Comparison of ENCODE assay signal across 28 mouse cellular contexts in genomic region chr14:99632444-99632843, GRCm38 (mm10).
DNase-seq lines count a peak whose midpoint lies in the region; ATAC-seq and TF ChIP-seq lines count a peak whose summit lies in the region.
"Had no signal": no experiment of that assay in that cellular context is flagged by ENCODE, and none has a peak within 500 bp of the region (broad histone marks: within the 10 kb centered on the region; RNA-seq: fewer than 3 reads in every experiment).

No protein-coding gene starts in this region.

- DNase-seq in ES-CJ7 (ENCODE audit: low read depth, low spot score), result peak; percentile 7
- DNase-seq in ZHBTc4 (ENCODE audit: low read depth, low spot score), result peak; percentile 11
- DNase-seq in gastrocnemius, postnatal 10 days, result no peak
- DNase-seq in layer of hippocampus, postnatal 36 days, result no peak
- DNase-seq: adrenal gland, postnatal 14 days; cerebellum, adult 2 months; cerebellum, postnatal 25 days; heart, postnatal 4 days; kidney, postnatal 36 days; layer of hippocampus, adult 9-11 months; left cerebral cortex, postnatal 4 days; lung, postnatal 36 days; midbrain, embryonic 14.5 days; retina, postnatal 1 day; thymus, adult 2 months had no signal

- no peaks in the 10 kb centered on the region for H3K27me3 ChIP-seq in intestine, postnatal 0 days (replicated peaks; ENCODE audit: control insufficient read depth, insufficient read depth, low read length)
- H3K27me3 ChIP-seq in intestine, embryonic 16.5 days (replicated peaks; ENCODE audit: control insufficient read depth, insufficient read depth, low read length), result no peaks in the 10 kb centered on the region
- H3K27me3 ChIP-seq in stomach, embryonic 16.5 days (ENCODE audit: control insufficient read depth, insufficient read depth, low read length), result no peaks in the 10 kb centered on the region
- H3K27me3 ChIP-seq in hindbrain, embryonic 13.5 days, result no peaks in the 10 kb centered on the region
- H3K27me3 ChIP-seq: hindbrain, embryonic 15.5 days; limb, embryonic 15.5 days; liver, embryonic 15.5 days; lung, embryonic 15.5 days; megakaryocyte, embryonic 14.5 days; neural tube, embryonic 12.5 days; Patski had no signal

- no peak overlapping the region for H3K9ac ChIP-seq in intestine, postnatal 0 days (ENCODE audit: low read depth, low read length)
- H3K9ac ChIP-seq in intestine, embryonic 16.5 days (ENCODE audit: low read depth, low read length), result no peak overlapping the region
- H3K9ac ChIP-seq in stomach, embryonic 16.5 days (ENCODE audit: low read length), result no peak overlapping the region
- H3K9ac ChIP-seq in hindbrain, embryonic 13.5 days, result no peak overlapping the region
- H3K9ac ChIP-seq: hindbrain, embryonic 15.5 days; kidney, embryonic 15.5 days; limb, embryonic 15.5 days; liver, embryonic 15.5 days; lung, embryonic 15.5 days; neural tube, embryonic 12.5 days had no signal

- no peak for ATAC-seq in intestine, postnatal 0 days
- ATAC-seq in intestine, embryonic 16.5 days, result no peak
- 0 out of 2 replicates have a peak, but pooled peaks have one; percentile 38 for ATAC-seq in stomach, embryonic 16.5 days (ENCODE audit: insufficient read depth, low FRiP score)
- ATAC-seq in hindbrain, embryonic 13.5 days (ENCODE audit: low FRiP score), result no peak
- ATAC-seq: Patski had no signal

- H3K36me3 ChIP-seq in intestine, postnatal 0 days (ENCODE audit: control insufficient read depth, insufficient read depth), result no peaks in the 10 kb centered on the region
- no peaks in the 10 kb centered on the region for H3K36me3 ChIP-seq in intestine, embryonic 16.5 days (ENCODE audit: control insufficient read depth, insufficient read depth, low read length)
- H3K36me3 ChIP-seq in stomach, embryonic 16.5 days (ENCODE audit: control insufficient read depth, insufficient read depth, low read length), result no peaks in the 10 kb centered on the region
- H3K36me3 ChIP-seq in hindbrain, embryonic 13.5 days, result no peaks in the 10 kb centered on the region
- H3K36me3 ChIP-seq: heart, embryonic 10.5 days; hindbrain, embryonic 15.5 days; kidney, embryonic 15.5 days; limb, embryonic 15.5 days; liver, embryonic 15.5 days; lung, embryonic 15.5 days; neural tube, embryonic 12.5 days had no signal

- 0 out of 2 replicates have a peak, but pooled peaks have one; percentile 27 for TF ChIP-seq CTCF in intestine, postnatal 0 days (IDR thresholded peaks at IDR 0.05; ENCODE audit: low read depth)

- no peaks in the 10 kb centered on the region for H3K9me3 ChIP-seq in intestine, postnatal 0 days (ENCODE audit: control insufficient read depth)
- no peaks in the 10 kb centered on the region for H3K9me3 ChIP-seq in intestine, embryonic 16.5 days (ENCODE audit: control insufficient read depth, low read length)
- no peaks in the 10 kb centered on the region for H3K9me3 ChIP-seq in stomach, embryonic 16.5 days (replicated peaks; ENCODE audit: control insufficient read depth, low read length)
- H3K9me3 ChIP-seq in hindbrain, embryonic 13.5 days, result no peaks in the 10 kb centered on the region
- H3K9me3 ChIP-seq: heart, embryonic 10.5 days; hindbrain, embryonic 15.5 days; kidney, embryonic 15.5 days; limb, embryonic 15.5 days; liver, embryonic 15.5 days; lung, embryonic 15.5 days; megakaryocyte, embryonic 14.5 days; neural tube, embryonic 12.5 days had no signal

- 33% methylated on average over 4 of the region's 4 CpGs for WGBS in intestine, postnatal 0 days
- 40% methylated on average over 4 of the region's 4 CpGs for WGBS in intestine, embryonic 16.5 days
- WGBS in stomach, embryonic 16.5 days, result 32% methylated on average over 4 of the region's 4 CpGs
- WGBS in hindbrain, embryonic 13.5 days, result 30% methylated on average over 4 of the region's 4 CpGs

- no peak overlapping the region for H3K27ac ChIP-seq in intestine, postnatal 0 days (ENCODE audit: low read depth, low read length)
- no peak overlapping the region for H3K27ac ChIP-seq in intestine, embryonic 16.5 days (ENCODE audit: low read length)
- peak overlapping the region; percentile 76 for H3K27ac ChIP-seq in stomach, embryonic 16.5 days (ENCODE audit: low read length)
- no peak overlapping the region for H3K27ac ChIP-seq in hindbrain, embryonic 13.5 days
- H3K27ac ChIP-seq: heart, embryonic 10.5 days; hindbrain, embryonic 15.5 days; kidney, embryonic 15.5 days; liver, embryonic 15.5 days; lung, embryonic 15.5 days; neural tube, embryonic 12.5 days had no signal

- H3K4me1 ChIP-seq in intestine, postnatal 0 days (replicated peaks; ENCODE audit: control insufficient read depth, insufficient read depth, low read length), result no peaks in the 10 kb centered on the region
- no peaks in the 10 kb centered on the region for H3K4me1 ChIP-seq in intestine, embryonic 16.5 days (ENCODE audit: control insufficient read depth, insufficient read depth, low read length)
- H3K4me1 ChIP-seq in stomach, embryonic 16.5 days (ENCODE audit: control insufficient read depth, insufficient read depth, low read length), result no peaks in the 10 kb centered on the region
- H3K4me1 ChIP-seq in hindbrain, embryonic 13.5 days (replicated peaks), result no peaks in the 10 kb centered on the region
- H3K4me1 ChIP-seq: heart, embryonic 10.5 days; hindbrain, embryonic 15.5 days; kidney, embryonic 15.5 days; limb, embryonic 15.5 days; liver, embryonic 15.5 days; lung, embryonic 15.5 days; megakaryocyte, embryonic 14.5 days; neural tube, embryonic 12.5 days had no signal

- no peak overlapping the region for H3K4me2 ChIP-seq in intestine, postnatal 0 days (replicated peaks; ENCODE audit: low read depth)
- H3K4me2 ChIP-seq in intestine, embryonic 16.5 days (ENCODE audit: low read depth, low read length), result no peak overlapping the region
- H3K4me2 ChIP-seq in stomach, embryonic 16.5 days (ENCODE audit: low read depth, low read length), result no peak overlapping the region
- no peak overlapping the region for H3K4me2 ChIP-seq in hindbrain, embryonic 13.5 days
- H3K4me2 ChIP-seq: hindbrain, embryonic 15.5 days; kidney, embryonic 15.5 days; limb, embryonic 15.5 days; liver, embryonic 15.5 days; lung, embryonic 15.5 days; neural tube, embryonic 12.5 days had no signal

- H3K4me3 ChIP-seq in intestine, postnatal 0 days (ENCODE audit: low read depth, low read length), result no peak overlapping the region
- no peak overlapping the region for H3K4me3 ChIP-seq in intestine, embryonic 16.5 days (ENCODE audit: low read length)
- no peak overlapping the region for H3K4me3 ChIP-seq in stomach, embryonic 16.5 days (replicated peaks; ENCODE audit: low read length)
- no peak overlapping the region for H3K4me3 ChIP-seq in hindbrain, embryonic 13.5 days
- H3K4me3 ChIP-seq: heart, embryonic 10.5 days; hindbrain, embryonic 15.5 days; kidney, embryonic 15.5 days; limb, embryonic 15.5 days; liver, embryonic 15.5 days; lung, embryonic 15.5 days; megakaryocyte, embryonic 14.5 days; neural tube, embryonic 12.5 days had no signal

Comparison
In these comparisons a context has a peak if more than half of its experiments do, and no peak if none do; other contexts are left out.
1. DNase-seq: peak in ES-CJ7 (single experiment) and ZHBTc4 (single experiment); none in gastrocnemius, postnatal 10 days (single experiment) and layer of hippocampus, postnatal 36 days (0 of 2).